ENCODE assay signal across 18 mouse cellular contexts in the genomic region with DNA sequence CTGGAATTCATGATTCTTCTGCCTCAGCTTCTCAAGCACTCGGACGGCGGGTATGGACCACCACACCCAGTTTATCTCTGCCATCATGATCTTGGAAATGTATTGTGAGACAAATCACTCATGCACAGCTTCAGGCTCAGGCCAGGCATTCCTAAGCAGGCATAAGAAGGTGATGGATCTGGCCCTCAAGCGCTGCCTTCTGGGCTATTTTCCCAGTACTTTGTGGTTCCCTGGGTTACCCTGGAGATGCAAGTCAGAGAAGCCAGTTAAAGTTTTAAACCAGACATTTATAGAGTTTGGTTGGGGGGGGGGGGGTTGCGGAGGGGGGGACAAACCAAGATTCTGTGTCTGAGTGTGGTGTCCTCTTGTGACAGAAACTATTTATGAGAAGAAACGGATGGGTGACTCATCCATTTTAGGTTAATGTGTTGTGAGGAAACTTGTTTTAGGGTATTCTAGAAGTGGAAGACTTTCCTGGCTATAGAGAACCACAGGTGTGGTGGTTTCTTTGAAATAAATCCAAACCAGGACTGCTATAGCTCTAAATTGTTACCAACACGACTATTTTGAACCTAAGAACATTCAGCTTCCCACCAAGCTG.
"Had no signal": no experiment of that assay in that cellular context is flagged by ENCODE, and none has a peak within 500 bp of the region (broad histone marks: within the 10 kb centered on the region; RNA-seq: fewer than 3 reads in every experiment).

No protein-coding gene starts in this region.

- ATAC-seq: liver, postnatal 0 days; lung, postnatal 0 days; midbrain, embryonic 15.5 days had no signal

- H3K27me3 ChIP-seq: midbrain, embryonic 12.5 days; midbrain, embryonic 15.5 days; neural tube, embryonic 13.5 days; stomach, embryonic 15.5 days had no signal

- H3K4me1 ChIP-seq: midbrain, embryonic 12.5 days; midbrain, embryonic 15.5 days; neural tube, embryonic 13.5 days; stomach, embryonic 15.5 days had no signal

- H3K4me3 ChIP-seq: layer of hippocampus, adult 2 months; midbrain, embryonic 12.5 days; midbrain, embryonic 15.5 days; myocyte; neural tube, embryonic 13.5 days; stomach, embryonic 15.5 days had no signal

- H3K27ac ChIP-seq: kidney, postnatal 0 days; layer of hippocampus, adult 2 months; liver, embryonic 14.5 days; midbrain, embryonic 12.5 days; midbrain, embryonic 15.5 days; neural tube, embryonic 13.5 days; stomach, embryonic 15.5 days had no signal

- DNase-seq: kidney, postnatal 25 days; layer of hippocampus, adult 9-11 months; liver, postnatal 0 days; lung, embryonic 14.5 days; lung, postnatal 36 days; retina, postnatal 1 day; right cerebral cortex, postnatal 25 days; spleen, adult 18-20 months; thymus, postnatal 25 days had no signal
